ENCODE assay signal across 9 mouse cellular contexts in genomic region chr2:173276859-173277258, GRCm38 (mm10). TPM values are rescaled to one million over a fixed set of nuclear protein-coding genes. Genes with fewer than 3 reads are reported as not detected.
DNase-seq lines count a peak whose midpoint lies in the region; ATAC-seq lines count a peak whose summit lies in the region.
"Had no signal": no experiment of that assay in that cellular context is flagged by ENCODE, and none has a peak within 500 bp of the region (broad histone marks: within the 10 kb centered on the region; RNA-seq: fewer than 3 reads in every experiment).

No protein-coding gene starts in this region.

- no peaks in the 10 kb centered on the region for H3K27me3 ChIP-seq in embryonic facial prominence, embryonic 11.5 days (ENCODE audit: control insufficient read depth, insufficient read depth, low read length)
- peaks cover 6% of the 10 kb centered on the region; the same call in 1 of the 2 replicates for H3K27me3 ChIP-seq in hindbrain, embryonic 11.5 days (ENCODE audit: control insufficient read depth, insufficient read depth, low read length)
- peaks cover 70% of the 10 kb centered on the region for H3K27me3 ChIP-seq in liver, embryonic 13.5 days

- H3K4me3 ChIP-seq in embryonic facial prominence, embryonic 11.5 days (ENCODE audit: low read depth, low read length): peak overlapping the region; percentile 99
- H3K4me3 ChIP-seq in hindbrain, embryonic 11.5 days (ENCODE audit: low read depth, low read length): peak overlapping the region; percentile 95
- H3K4me3 ChIP-seq in liver, embryonic 13.5 days (replicated peaks): peak overlapping the region; percentile 58

- peak overlapping the region; percentile 77 for H3K4me2 ChIP-seq in embryonic facial prominence, embryonic 11.5 days (ENCODE audit: low read depth, low read length)
- H3K4me2 ChIP-seq in hindbrain, embryonic 11.5 days (replicated peaks; ENCODE audit: low read depth, low read length): peak overlapping the region; percentile 81
- peak overlapping the region; percentile 70 for H3K4me2 ChIP-seq in liver, embryonic 13.5 days

- intact Hi-C loops in left cerebral cortex, postnatal 4 days (cut with DNase I): no loop called here

- 7% methylated on average over 12 of the region's 12 CpGs for WGBS in embryonic facial prominence, embryonic 11.5 days
- 3% methylated on average over 12 of the region's 12 CpGs for whole genome bisulfite sequencing in hindbrain, embryonic 11.5 days
- WGBS in liver, embryonic 13.5 days (ENCODE audit: insufficient replicate concordance): 17% methylated on average over 12 of the region's 12 CpGs

- H3K36me3 ChIP-seq in embryonic facial prominence, embryonic 11.5 days (replicated peaks; ENCODE audit: control insufficient read depth, insufficient read depth, low read depth, low read length): no peaks in the 10 kb centered on the region
- no peaks in the 10 kb centered on the region for H3K36me3 ChIP-seq in hindbrain, embryonic 11.5 days (ENCODE audit: control insufficient read depth, insufficient read depth, low read length)
- no peaks in the 10 kb centered on the region for H3K36me3 ChIP-seq in liver, embryonic 13.5 days

- H3K4me1 ChIP-seq in embryonic facial prominence, embryonic 11.5 days (ENCODE audit: control insufficient read depth, insufficient read depth, low read length): no peaks in the 10 kb centered on the region
- peaks cover 8% of the 10 kb centered on the region for H3K4me1 ChIP-seq in hindbrain, embryonic 11.5 days (replicated peaks; ENCODE audit: control insufficient read depth, insufficient read depth, low read length)
- H3K4me1 ChIP-seq in liver, embryonic 13.5 days (replicated peaks): no peaks in the 10 kb centered on the region

- H3K27ac ChIP-seq in embryonic facial prominence, embryonic 11.5 days (replicated peaks; ENCODE audit: low read depth, low read length): peak overlapping the region; percentile 22; the same call in 1 of the 2 replicates
- H3K27ac ChIP-seq in hindbrain, embryonic 11.5 days (ENCODE audit: low read depth, low read length): peak overlapping the region; percentile 24; the same call in 1 of the 2 replicates
- H3K27ac ChIP-seq in liver, embryonic 13.5 days: no peak overlapping the region
- H3K27ac ChIP-seq: macrophage had no signal

- H3K9ac ChIP-seq in embryonic facial prominence, embryonic 11.5 days (replicated peaks; ENCODE audit: low read length): peak overlapping the region; percentile 62
- H3K9ac ChIP-seq in hindbrain, embryonic 11.5 days (ENCODE audit: low read depth, low read length): peak overlapping the region; percentile 99
- H3K9ac ChIP-seq in liver, embryonic 13.5 days: peak overlapping the region; percentile 39; the same call in 1 of the 2 replicates

- peak; percentile 15 for ATAC-seq in embryonic facial prominence, embryonic 11.5 days (replicated peaks; ENCODE audit: insufficient number of reproducible peaks, low FRiP score, low TSS enrichment, low read depth)
- ATAC-seq in hindbrain, embryonic 11.5 days (ENCODE audit: low FRiP score): peak; percentile 57
- ATAC-seq in liver, embryonic 13.5 days (ENCODE audit: low read depth): no peak
- no peak for ATAC-seq in monocyte, adult 5-6 weeks (replicated peaks; ENCODE audit: insufficient number of reproducible peaks, low FRiP score, low TSS enrichment, poor library complexity, severe bottlenecking)

- H3K9me3 ChIP-seq in embryonic facial prominence, embryonic 11.5 days (replicated peaks; ENCODE audit: control insufficient read depth, low read length): no peaks in the 10 kb centered on the region
- H3K9me3 ChIP-seq in hindbrain, embryonic 11.5 days (ENCODE audit: control insufficient read depth, low read length): no peaks in the 10 kb centered on the region
- no peaks in the 10 kb centered on the region for H3K9me3 ChIP-seq in liver, embryonic 13.5 days (replicated peaks)

- DNase-seq in left cerebral cortex, postnatal 4 days: peak; percentile 28
- DNase-seq in left cerebral cortex, adult 11 months (ENCODE audit: low spot score): no peak
- peak; percentile 67 for DNase-seq in embryonic facial prominence, embryonic 11.5 days (ENCODE audit: low spot score)
- peak; percentile 61 for DNase-seq in hindbrain, embryonic 11.5 days (ENCODE audit: low spot score)
- DNase-seq in liver, embryonic 13.5 days: no peak
- DNase-seq in retina, postnatal 1 day: peak; percentile 88
- no peak for DNase-seq in spleen, adult 12 weeks (ENCODE audit: low spot score)

RNA-seq across cellular contexts. Expression of gene Pmepa1, which starts 0.5 kb away (rescaled TPM):
- 10 to 100 TPM; 32.7 to 45.3 TPM for total RNA-seq in left cerebral cortex, postnatal 4 days (2021)
- 3.3 and 3.4 TPM in 2 replicates for polyA plus RNA-seq in embryonic facial prominence, embryonic 11.5 days (2014; fragmentation: Nextera tagmentation; extraction: Ambion mirVana)
- polyA plus RNA-seq in hindbrain, embryonic 11.5 days (2014; fragmentation: Nextera tagmentation; extraction: Ambion mirVana): 3.4 and 5.0 TPM in 2 replicates
- 0.15 and 0.20 TPM in 2 replicates for polyA plus RNA-seq in liver, embryonic 13.5 days (2015; fragmentation: Nextera tagmentation; extraction: Ambion mirVana)
- total RNA-seq in monocyte, adult 5-6 weeks (2017): 0.29 to 0.39 TPM in 2 of 3 replicates, not detected in the other

RNA-seq across cellular contexts. Expression of gene Zbp1, which starts 58.1 kb away (rescaled TPM):
- total RNA-seq in left cerebral cortex, postnatal 4 days (2021): under 1 TPM in 1 of 2 experiments, not detected in 1; 0.20 TPM
- not detected in 2 replicates for polyA plus RNA-seq in embryonic facial prominence, embryonic 11.5 days (2014; fragmentation: Nextera tagmentation; extraction: Ambion mirVana)
- 0.33 TPM in 1 of 2 replicates, not detected in the other for polyA plus RNA-seq in hindbrain, embryonic 11.5 days (2014; fragmentation: Nextera tagmentation; extraction: Ambion mirVana)
- 0.73 and 0.87 TPM in 2 replicates for polyA plus RNA-seq in liver, embryonic 13.5 days (2015; fragmentation: Nextera tagmentation; extraction: Ambion mirVana)
- 74.4 to 86.1 TPM (median 81.1 TPM) in 3 replicates for total RNA-seq in monocyte, adult 5-6 weeks (2017)

Comparison
In these comparisons a context has a peak if more than half of its experiments do, and no peak if none do; other contexts are left out.
1. DNase-seq: peak in left cerebral cortex, postnatal 4 days (single experiment), embryonic facial prominence, embryonic 11.5 days (single experiment), hindbrain, embryonic 11.5 days (single experiment) and retina, postnatal 1 day (single experiment); none in left cerebral cortex, adult 11 months (single experiment), liver, embryonic 13.5 days (single experiment) and spleen, adult 12 weeks (single experiment).
2. ATAC-seq: peak in embryonic facial prominence, embryonic 11.5 days (single experiment) and hindbrain, embryonic 11.5 days (single experiment); none in liver, embryonic 13.5 days (single experiment) and monocyte, adult 5-6 weeks (single experiment).
3. H3K9ac ChIP-seq: peak in every context shown above with its lines; median percentile 99 in hindbrain, embryonic 11.5 days; 62 in embryonic facial prominence, embryonic 11.5 days; 39 in liver, embryonic 13.5 days.
4. Peak in every context shown above with its lines, with median percentiles within 50 percentile points of each other: H3K4me2 ChIP-seq and H3K4me3 ChIP-seq.